Mouse (Mus musculus): ENCODE data around the gene Ccs.
"Not testable (repeated sequence)": the region's sequence is repeated elsewhere in the genome, so short reads cannot be mapped to it uniquely, and the experiment has no call there.

The Ccs gene

GRCm38 (mm10) chr19:4839149-4839548, at the start of gene Ccs, which contains the start of gene Ccdc87:
TSS of gene Ccs (minus strand) at chr19:4839332.
TSS of gene Ccdc87 (plus strand) at chr19:4839366.
- DNase-seq (ENCODE audit: low spot score) = peak; percentile 94

DNA sequence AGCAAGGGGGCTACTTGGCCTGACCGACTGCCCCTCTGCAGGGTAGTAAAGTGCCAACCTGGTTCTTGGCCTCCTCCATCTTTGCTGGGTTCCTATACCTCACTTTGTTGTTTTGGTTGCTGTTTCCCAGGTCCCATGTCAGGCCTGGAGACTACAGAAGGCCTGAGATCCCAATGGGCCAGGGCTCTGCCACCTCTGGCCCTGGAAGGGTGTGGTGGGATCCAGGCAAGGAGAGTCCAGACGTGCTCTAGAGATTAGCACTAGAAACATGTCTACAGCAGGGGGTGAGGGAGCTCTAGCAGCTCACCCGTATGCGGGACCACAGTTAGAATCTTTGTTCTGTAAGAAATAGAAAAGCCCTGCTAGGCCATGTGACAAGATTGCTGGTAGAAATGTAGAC, 44.8 kb upstream of the Ccs start:
- DNase-seq (ENCODE audit: low spot score) = no peak

DNA sequence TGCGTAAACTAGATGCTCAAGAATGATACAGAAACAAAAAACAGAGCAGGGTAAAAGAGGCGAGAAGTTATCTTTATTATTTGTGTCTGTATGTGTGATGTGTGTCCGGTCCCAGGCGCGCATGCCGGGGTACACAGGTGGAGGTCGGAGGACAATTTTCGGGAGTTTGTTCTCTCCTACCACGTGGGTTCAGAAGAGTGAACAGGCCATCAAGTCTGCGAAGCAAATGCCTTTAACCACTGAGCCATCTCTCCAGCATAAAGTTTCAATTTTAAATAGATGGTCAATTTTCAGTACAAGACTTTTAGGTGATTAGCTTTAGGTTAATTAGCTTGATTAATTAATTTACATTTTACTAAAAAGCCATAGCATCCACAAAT, 40.2 kb upstream of the Ccs start:
- DNase-seq (ENCODE audit: low spot score) = no peak

- DNase-seq (ENCODE audit: low spot score) = peak; percentile 96
Observed at GRCm38 (mm10) chr19:4878405-4879323, 39.5 kb upstream of the Ccs start, which contains the start of gene Zdhhc24. TSS of gene Zdhhc24 (plus strand) at chr19:4878668.

DNA sequence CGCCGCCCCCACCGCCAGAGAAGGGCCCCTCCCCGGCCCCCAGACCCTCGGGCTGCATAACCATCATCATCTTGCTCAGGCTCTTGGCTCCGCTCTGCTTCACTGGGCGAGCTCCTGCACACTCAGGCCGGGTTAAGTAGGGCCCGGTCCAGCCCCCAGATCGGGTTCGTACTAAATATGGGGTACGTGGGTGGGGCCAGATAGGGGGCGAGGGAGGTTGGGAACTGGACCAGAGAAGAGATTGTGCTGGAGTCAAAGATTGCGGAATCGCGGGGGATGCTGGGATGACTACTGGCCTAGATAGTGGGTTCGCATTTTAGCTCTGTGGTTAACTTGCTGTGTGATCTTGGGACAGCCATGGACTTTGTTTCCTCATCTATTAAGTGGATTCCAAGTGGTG, 38.7 kb upstream of the Ccs start, which contains the start of gene Actn3:
Actn3 (minus strand) TSS at position 125 of the 400 bp plus-strand sequence.
- peak; percentile 13 for DNase-seq (ENCODE audit: low spot score)

DNA sequence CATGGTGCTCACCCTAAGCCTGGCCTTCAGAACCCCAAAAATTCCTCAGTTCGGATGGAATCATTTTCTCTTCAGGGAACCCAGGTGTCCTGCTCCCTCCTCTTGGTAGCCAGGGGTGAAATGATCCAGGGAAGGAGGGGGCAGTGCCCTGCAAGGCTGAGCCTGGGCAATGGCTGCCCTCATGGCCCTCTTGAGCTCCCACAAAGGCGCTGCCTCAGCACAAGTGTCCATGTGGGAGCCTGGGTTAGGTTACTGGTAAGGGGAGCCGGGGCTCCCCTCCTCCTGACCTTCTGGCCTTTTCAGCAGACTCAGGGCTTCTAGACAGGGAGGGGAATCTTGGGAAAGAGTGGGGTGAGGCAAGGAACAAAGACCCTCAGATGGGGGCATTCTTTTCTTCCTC, 37.6 kb upstream of the Ccs start:
- no peak for DNase-seq (ENCODE audit: low spot score)

GRCm38 (mm10) chr19:4876241-4876640, 37.1 kb upstream of the Ccs start:
- no peak for DNase-seq (ENCODE audit: low spot score)

GRCm38 (mm10) chr19:4874613-4875012, 35.5 kb upstream of the Ccs start:
- DNase-seq (ENCODE audit: low spot score) = not testable (repeated sequence)

GRCm38 (mm10) chr19:4865147-4865546, 26.0 kb upstream of the Ccs start:
- no peak for DNase-seq (ENCODE audit: low spot score)

DNA sequence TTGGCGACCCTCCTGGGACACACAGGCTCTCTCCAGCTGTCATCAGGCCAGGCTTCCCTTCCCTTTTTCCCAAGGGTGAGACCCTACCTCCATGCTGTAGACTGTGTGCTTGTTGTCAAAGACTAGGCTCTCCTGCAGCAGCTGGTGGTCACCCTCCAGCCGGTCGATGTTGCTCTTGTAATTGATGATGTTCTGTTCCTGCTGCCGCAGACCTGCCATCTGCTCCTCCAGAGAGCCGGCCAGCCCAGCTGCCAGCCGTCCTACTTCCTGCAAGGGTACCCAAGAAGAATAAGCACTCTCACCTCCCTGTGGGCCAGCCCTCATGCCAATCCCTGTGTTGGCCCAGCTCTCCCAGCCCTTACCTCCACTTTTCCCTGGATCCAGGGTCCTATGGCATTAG, 23.9 kb upstream of the Ccs start:
- no peak for DNase-seq (ENCODE audit: low spot score)

DNA sequence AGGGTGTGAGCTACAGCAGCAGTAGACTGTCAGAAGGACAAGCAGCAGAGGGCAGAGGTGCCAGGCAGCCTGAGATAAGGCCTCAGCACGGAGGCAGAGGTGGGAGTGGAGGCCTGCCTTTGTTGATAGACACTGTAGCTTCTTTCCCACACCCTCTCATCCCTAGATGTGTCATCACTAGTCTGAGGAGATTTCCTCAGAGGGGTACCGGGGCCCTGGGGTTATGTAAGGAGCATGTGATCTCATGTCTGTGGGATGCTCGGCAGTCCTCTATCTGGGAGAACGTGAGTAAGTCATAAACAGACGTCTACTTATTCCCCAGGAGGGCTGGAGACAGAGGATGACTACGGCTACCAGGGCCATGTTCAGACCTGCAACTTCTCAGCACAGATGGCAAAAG, 19.9 kb upstream of the Ccs start:
- no peak for DNase-seq (ENCODE audit: low spot score)

- DNase-seq (ENCODE audit: low spot score) = no peak
Observed at GRCm38 (mm10) chr19:4855951-4856350, 16.8 kb upstream of the Ccs start.

DNA sequence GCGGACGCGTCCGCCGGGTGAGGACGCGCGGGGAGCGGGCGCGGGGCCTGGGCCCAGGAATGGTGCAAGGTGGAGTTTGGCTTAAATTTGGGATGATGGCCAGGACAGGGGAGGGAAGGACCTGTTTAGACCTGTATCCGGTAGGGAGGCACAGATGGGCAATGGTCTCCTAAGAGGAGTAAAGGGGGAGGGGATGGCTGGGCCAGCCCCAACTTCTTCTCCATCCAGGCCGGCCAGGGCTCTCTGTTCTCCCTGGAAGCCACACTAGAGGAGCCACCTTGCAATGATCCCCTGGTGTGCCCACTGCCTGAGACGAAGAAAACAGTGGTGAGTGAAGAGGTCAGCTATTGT, 16.3 kb upstream of the Ccs start:
- no peak for DNase-seq (ENCODE audit: low spot score)

DNA sequence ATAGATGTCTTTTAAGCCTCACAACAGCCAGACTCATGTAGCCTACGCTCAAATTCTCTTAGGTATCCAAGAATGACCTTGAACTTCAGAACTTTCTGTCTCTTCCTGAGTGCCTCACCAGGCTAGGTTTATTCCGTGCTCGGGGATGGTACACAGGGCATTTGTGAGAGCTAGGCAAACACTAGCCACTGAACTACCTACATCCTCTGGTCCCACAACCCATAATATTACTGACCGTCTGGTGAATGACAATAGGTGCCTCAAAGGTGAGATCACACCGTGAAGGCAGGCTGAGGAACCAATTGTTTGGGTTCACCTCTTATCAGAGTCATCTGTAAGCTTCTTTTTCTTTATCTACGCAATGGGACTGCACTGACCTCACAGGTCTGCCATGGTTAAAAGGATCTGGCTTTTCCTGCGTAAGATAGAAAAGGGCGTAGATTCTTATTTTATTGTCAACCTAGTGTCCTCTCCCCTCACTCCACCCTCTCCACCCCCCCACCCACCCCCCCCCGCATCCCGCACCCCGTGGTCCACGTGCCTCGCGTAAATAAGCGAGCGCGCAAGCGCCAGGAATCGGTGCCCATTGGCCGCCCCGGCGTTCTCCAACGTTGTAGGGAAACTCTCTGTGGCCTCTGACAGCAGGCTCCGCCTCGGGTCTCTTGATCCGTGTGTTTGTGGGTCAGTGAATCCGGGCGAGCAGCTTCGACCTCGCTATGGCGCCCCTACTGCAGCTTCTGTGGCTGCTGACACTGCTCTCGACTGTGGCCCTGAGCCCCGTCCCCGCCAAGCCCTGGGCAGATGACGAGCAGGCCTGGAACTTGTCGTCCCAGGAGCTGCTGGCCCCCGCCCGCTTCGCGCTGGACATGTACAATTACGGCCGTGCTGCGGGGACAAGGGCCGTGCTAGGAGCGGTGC, 15.7 kb upstream of the Ccs start, which contains the start of gene Ctsf:
Ctsf (plus strand) TSS at position 579 of the 918 bp plus-strand sequence.
- DNase-seq (ENCODE audit: low spot score) = peak; percentile 82

DNA sequence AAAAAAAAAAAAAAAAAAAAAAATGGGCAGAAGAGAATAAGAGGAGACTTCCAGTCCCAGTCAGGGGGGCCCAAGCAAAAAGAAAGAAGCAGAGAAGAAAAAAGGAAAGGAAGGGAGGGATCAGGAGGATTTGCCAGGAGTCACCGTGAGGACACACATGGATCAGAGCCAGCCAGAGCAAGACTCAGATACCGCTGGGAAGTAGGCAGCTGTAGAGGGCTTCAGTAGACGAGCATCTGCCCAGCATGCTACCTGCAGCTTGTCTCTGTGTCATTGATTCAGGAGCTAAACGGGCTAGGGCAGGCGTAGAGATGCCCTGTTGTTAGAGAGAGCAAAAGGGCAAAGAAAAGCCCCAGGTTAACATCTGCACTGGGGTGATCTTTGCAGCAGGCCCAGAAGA, 11.1 kb upstream of the Ccs start:
- no peak for DNase-seq (ENCODE audit: low spot score)

DNA sequence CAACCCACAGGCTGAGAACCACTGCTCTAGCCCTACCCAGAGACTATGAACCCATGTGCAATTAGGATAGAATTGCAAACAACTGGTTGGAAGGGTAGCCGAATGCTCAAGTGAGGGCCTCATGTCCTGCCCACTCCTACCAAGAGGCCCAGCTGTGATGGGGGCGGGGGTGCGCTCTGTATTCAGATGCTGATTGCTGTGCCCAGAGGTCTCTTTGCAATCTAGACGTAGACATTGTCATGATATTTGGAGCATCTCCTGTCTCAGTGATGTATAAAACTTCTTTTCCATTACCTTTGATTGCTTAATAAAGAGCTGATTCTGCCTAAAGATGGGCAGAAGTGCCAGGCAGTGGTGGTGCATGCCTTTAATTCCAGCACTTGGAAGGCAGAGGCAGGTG, 10.7 kb upstream of the Ccs start:
- no peak for DNase-seq (ENCODE audit: low spot score)

GRCm38 (mm10) chr19:4847490-4847889, 8.4 kb upstream of the Ccs start:
- DNase-seq (ENCODE audit: low spot score) = no peak

DNA sequence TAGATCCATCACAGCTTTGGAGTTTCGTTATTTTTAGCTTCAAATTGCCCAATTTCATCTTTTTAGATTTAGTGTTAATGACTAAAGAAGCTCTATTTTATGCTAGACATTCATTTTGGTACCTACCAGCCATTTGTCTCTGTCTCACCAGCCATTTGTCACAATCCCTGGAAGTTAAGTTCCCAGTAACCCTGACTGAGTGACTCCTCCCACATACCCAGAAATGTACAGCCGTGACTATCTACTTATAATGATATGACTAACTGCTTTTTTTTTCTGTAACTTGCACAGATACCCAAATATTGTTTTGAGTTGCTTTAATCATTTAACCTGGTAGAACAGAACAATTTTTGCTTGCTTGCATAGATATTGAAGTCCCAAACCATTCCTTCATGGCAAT, 6.7 kb upstream of the Ccs start:
- no peak for DNase-seq (ENCODE audit: low spot score)

GRCm38 (mm10) chr19:4842611-4843010, 3.5 kb upstream of the Ccs start:
- DNase-seq (ENCODE audit: low spot score) = no peak

- no peak for DNase-seq (ENCODE audit: low spot score)
Observed at GRCm38 (mm10) chr19:4840848-4841247, 1.7 kb upstream of the Ccs start.

GRCm38 (mm10) chr19:4838526-4839140, 499 bp downstream of the Ccs start:
- DNase-seq (ENCODE audit: low spot score) = peak; percentile 27

- DNase-seq (ENCODE audit: low spot score) = no peak
Observed at GRCm38 (mm10) chr19:4837049-4837448, 2.1 kb downstream of the Ccs start.
